Mouse (Mus musculus) heart, adult 10 weeks (tissue): ENCODE results near the gene Gm10563. TPM values are rescaled to one million over a fixed set of nuclear protein-coding genes. Genes with fewer than 3 reads are reported as not detected.

Source experiments
- polyA plus RNA-seq: library from polyadenylated mRNA; stranded (reverse); fragments of 350-450 nt; fragmentation: Illumina TruSeq; extraction: RNeasy Lipid Tissue Mini Kit (QIAGEN cat#74804); gene quantifications from one replicate; pipeline ENCODE4 v1.2.3, GENCODE M21; 2014; ENCODE audit warnings: low read depth, low replicate concordance

Gene Gm10563
- polyA plus RNA-seq, result not detected

GRCm38 (mm10) chr4:155645308-155645707, at the start of gene Gm10563:
Gm10563 (minus strand) TSS chr4:155645408.

DNA sequence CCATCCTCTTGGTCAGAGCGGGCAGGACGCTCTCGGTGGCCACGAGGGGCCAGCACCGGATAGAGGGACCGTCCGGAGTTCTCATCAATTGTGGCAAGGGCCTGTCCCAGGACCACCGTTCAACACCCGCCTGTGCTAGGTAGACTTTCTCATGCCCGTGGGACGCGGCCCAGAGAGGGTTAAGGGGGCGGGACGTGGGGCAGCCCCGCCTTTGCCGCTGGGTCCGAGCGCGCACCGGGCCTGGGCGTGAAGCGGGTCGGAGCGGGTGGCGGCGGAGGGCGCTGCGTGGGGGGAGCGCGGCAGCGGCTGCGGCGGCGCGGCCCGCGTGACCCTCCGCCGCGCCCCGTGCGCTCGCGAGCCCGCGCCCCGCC, 48.9 kb upstream of the Gm10563 start, which contains the start of gene Fndc10:
TSS of gene Fndc10 (plus strand) at position 232 of the 371 bp plus-strand sequence.

GRCm38 (mm10) chr4:155668689-155669597, 23.7 kb upstream of the Gm10563 start, which contains the start of gene Mib2:
Mib2 (minus strand) TSS chr4:155669198.

DNA sequence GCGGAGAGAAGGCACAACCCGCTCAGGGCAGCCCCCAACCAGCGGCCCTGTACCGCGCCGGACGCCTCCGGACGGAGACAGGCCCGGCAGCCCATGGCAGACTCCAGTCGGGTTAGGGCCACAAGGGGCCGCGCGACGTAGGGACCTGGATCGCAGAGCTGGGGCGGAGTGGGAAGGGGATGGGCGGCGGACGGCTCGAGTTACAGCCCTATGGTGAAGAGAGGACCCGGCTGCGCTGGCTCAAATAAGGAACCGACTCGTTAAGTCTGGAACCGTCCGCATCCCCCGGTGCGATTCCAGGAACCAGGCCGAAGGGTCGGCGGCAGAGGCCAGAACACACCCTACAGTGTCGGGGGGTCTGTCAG, 7.9 kb upstream of the Gm10563 start, which contains the start of gene Mmp23:
TSS of gene Mmp23 (minus strand) at position 299 of the 365 bp plus-strand sequence.

DNA sequence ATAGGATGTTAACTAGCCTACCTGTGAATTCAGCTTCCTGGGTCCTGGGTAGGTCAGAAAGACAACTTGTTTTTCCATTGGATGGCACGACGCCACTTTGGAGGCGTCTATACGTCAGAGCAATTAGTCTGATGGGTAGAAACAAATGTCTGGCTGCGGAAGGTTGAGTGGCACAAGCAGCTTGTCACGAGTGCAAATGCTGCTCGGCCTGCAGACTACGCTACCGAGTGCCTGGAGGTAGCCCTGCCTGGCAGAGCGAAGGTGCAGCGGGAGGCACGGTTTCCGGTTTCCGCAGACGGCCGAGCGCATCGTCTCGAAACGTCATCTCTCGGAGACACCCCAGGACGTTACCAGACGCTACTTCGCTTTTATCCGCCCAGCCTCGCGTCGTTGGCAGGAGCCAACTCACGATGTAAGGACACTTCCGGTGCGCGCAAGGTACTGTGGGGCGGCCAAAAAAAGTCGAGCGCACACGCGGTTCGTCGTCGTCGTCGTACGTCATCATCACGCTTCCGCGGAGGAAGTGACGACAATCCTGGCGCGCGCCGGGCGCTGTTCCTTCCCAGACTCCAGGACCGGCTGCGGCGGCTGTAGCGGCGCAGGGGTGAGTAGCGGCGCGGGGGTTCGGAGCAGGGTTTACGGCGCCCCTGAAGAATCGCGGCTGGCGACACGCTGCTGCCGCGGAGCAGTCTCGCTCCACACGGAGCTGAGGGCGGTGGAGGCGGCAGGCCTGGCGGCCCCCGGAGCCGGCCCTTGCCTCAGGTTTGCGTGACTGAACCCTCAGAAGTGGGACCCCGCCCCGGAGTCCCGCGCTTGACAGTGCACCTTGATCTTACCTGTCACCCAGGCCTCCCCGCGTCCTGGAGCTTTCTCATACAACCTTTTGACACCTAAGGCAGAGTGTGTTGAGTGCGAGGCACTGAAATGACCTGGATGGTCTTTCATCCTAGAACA, 20.6 kb downstream of the Gm10563 start, which contains the start of gene Cdk11b:
TSS of gene Cdk11b (plus strand) at position 517 of the 954 bp plus-strand sequence.

GRCm38 (mm10) chr4:155601091-155601996, 43.9 kb downstream of the Gm10563 start, which contains the start of gene Slc35e2:
Slc35e2 (plus strand) TSS chr4:155601416.

Other genes with a start within 250 kb of the Gm10563 start
- not detected for gene Gabrd, start 247.3 kb downstream of the Gm10563 start, polyA plus RNA-seq
- gene Cfap74, start 236.2 kb downstream of the Gm10563 start, polyA plus RNA-seq, result 0.58 TPM
- gene Tmem52, start 176.3 kb downstream of the Gm10563 start, polyA plus RNA-seq, result 2.3 TPM
- 102 TPM for gene Gnb1, start 154.0 kb downstream of the Gm10563 start, polyA plus RNA-seq
- 31.7 TPM for gene Nadk, start 83.0 kb downstream of the Gm10563 start, polyA plus RNA-seq
- gene Slc35e2, start 44.0 kb downstream of the Gm10563 start, polyA plus RNA-seq, result 8.7 TPM
- 71.4 TPM for gene Cdk11b, start 20.6 kb downstream of the Gm10563 start, polyA plus RNA-seq
- gene Mmp23, start 8.0 kb upstream of the Gm10563 start, polyA plus RNA-seq, result 17.1 TPM
- 29.0 TPM for gene Mib2, start 23.8 kb upstream of the Gm10563 start, polyA plus RNA-seq
- gene Fndc10, start 48.9 kb upstream of the Gm10563 start, polyA plus RNA-seq, result 2.0 TPM
- 55.4 TPM for gene Ssu72, start 59.4 kb upstream of the Gm10563 start, polyA plus RNA-seq
- gene Tmem240, start 89.4 kb upstream of the Gm10563 start, polyA plus RNA-seq, result 0.79 TPM
- gene Atad3a, start 115.7 kb upstream of the Gm10563 start, polyA plus RNA-seq, result 67.4 TPM
- gene Vwa1, start 129.3 kb upstream of the Gm10563 start, polyA plus RNA-seq, result 11.3 TPM
- gene Tmem88b, start 140.5 kb upstream of the Gm10563 start, polyA plus RNA-seq, result 1.1 TPM
- gene Ankrd65, start 145.0 kb upstream of the Gm10563 start, polyA plus RNA-seq, result not detected
- gene Mrpl20, start 157.5 kb upstream of the Gm10563 start, polyA plus RNA-seq, result 93.6 TPM
- 89.2 TPM for gene Ccnl2, start 167.1 kb upstream of the Gm10563 start, polyA plus RNA-seq
- gene Aurkaip1, start 185.9 kb upstream of the Gm10563 start, polyA plus RNA-seq, result 129 TPM
- gene Mxra8, start 194.3 kb upstream of the Gm10563 start, polyA plus RNA-seq, result 44.3 TPM
- gene Dvl1, start 202.0 kb upstream of the Gm10563 start, polyA plus RNA-seq, result 41.8 TPM
- 0.21 TPM for gene Tas1r3, start 218.0 kb upstream of the Gm10563 start, polyA plus RNA-seq
- gene Cptp, start 224.0 kb upstream of the Gm10563 start, polyA plus RNA-seq, result 4.2 TPM
- 19.1 TPM for gene Ints11, start 224.1 kb upstream of the Gm10563 start, polyA plus RNA-seq
- 15.5 TPM for gene Pusl1, start 246.4 kb upstream of the Gm10563 start, polyA plus RNA-seq
- gene Acap3, start 246.4 kb upstream of the Gm10563 start, polyA plus RNA-seq, result 10.2 TPM